Mouse (Mus musculus) E14TG2a.4 (cell line): ENCODE data around the gene March10.

Source experiments
- CTCF ChIP-seq: conservative IDR thresholded peaks from 2 replicates; pipeline ENCODE4 v1.5.1; 2014; ENCODE audit warnings: low read length
- NANOG ChIP-seq: IDR thresholded peaks from 2 replicates; pipeline ENCODE4 v1.6.1; 2014; ENCODE audit warnings: borderline replicate concordance, low read length, mixed read lengths
- POU5F1 ChIP-seq: IDR thresholded peaks from 2 replicates; pipeline ENCODE4 v1.6.1; 2014; ENCODE audit warnings: low read length, borderline replicate concordance

GRCm38 (mm10) chr11:105453084-105453483 lies 3.5 kb downstream of the March10 start:
- TF ChIP-seq CTCF (no peak), NANOG (no peak), POU5F1 (no peak)
